Mouse (Mus musculus): Measurements from ENCODE around the gene Polr2j.

DNA sequence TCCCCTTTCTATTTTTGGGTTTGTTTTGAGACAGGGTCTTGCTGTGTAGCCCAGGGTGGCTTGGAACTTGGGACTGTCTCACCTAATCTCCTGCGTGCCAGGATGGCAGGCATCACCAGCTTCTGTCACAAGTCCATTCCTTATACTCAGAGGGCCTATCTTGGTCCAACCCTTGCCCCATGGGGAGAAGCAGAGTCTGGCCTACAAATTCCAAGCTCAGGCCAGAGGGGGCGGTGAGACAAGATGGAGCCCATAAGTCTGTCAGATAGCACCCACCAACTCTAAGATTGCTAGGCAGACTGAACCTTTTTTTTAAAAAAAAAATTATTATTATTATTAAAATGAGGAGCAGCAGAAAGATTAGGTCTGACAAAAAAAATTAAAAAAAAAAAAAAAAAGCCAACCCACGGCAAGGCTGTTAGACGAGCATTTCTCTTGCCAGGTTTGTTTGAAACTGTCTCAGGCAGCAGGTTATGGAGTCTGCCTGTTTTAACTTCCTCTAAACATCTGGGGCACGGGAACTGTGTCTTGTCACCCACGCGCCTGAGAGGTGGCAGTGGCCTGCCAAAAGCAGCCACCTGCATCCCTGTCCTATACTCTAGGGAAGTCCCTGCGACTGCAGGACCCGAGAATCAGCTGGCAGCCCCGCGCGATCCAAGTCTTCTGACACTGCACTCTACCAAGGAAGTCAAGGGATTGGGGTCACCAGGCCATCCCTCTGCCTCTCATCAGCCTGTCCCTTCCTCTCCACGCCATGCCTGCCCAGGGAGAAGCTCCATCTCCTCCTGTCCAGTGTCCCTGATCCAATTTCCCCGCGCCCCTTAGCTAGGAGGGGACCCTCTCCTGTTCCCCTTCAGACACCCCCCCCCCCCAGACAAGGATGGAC lies 53.4 kb downstream of the Polr2j start:
- TF ChIP-seq CTCF (IDR thresholded peaks at IDR 0.05; ENCODE audit: low read depth) = no peak
- no peak for TF ChIP-seq EP300 (IDR thresholded peaks at IDR 0.05; ENCODE audit: low read depth)

All from liver, embryonic 14.5 days (tissue).